Mouse (Mus musculus): Measurements from ENCODE around the gene Kcnk10. TPM values are rescaled to one million over a fixed set of nuclear protein-coding genes. Genes with fewer than 3 reads are reported as not detected.
"Not testable (repeated sequence)": the region's sequence is repeated elsewhere in the genome, so short reads cannot be mapped to it uniquely, and the experiment has no call there.

Gene Kcnk10
- 0.25 and 0.44 TPM in 2 replicates for polyA plus RNA-seq (2014; fragmentation: Nextera tagmentation; extraction: Ambion mirVana)

- Histone ChIP-seq H3K27me3 (ENCODE audit: control insufficient read depth, insufficient read depth, low read length) (peaks cover 47% of the 10 kb centered on the region), H3K4me1 (ENCODE audit: control insufficient read depth, insufficient read depth, low read length) (no peaks in the 10 kb centered on the region), H3K4me3 (ENCODE audit: low read depth, low read length) (peak within 1 kb of the TSS; percentile 40), H3K9me3 (replicated peaks; ENCODE audit: control insufficient read depth, low read length) (no peaks in the 10 kb centered on the region), H3K36me3 (ENCODE audit: control insufficient read depth, insufficient read depth, low read length) (no peaks in the 10 kb centered on the region), H3K4me2 (peak within 1 kb of the TSS; percentile 72), H3K9ac (ENCODE audit: low read depth, low read length) (0 out of 2 replicates have a peak within 1 kb of the TSS, but pooled peaks have one; percentile 59), H3K27ac (ENCODE audit: low read depth, low read length) (no peak within 1 kb of the TSS)
- no peak for ATAC-seq (replicated peaks; ENCODE audit: insufficient number of reproducible peaks, low FRiP score, low TSS enrichment)
- 1% methylated on average over 22 of the region's 22 CpGs for WGBS (ENCODE audit: insufficient replicate concordance)
These were observed at the start of gene Kcnk10 for GRCm38 (mm10) chr12:98577861-98578360. Gene Kcnk10, minus strand, starts transcription at chr12:98578310.

- H3K27me3 ChIP-seq (ENCODE audit: control insufficient read depth, insufficient read depth, low read length), result no peaks in the 10 kb centered on the region
- no peaks in the 10 kb centered on the region for H3K36me3 ChIP-seq (ENCODE audit: control insufficient read depth, insufficient read depth, low read length)
- ATAC-seq (replicated peaks; ENCODE audit: insufficient number of reproducible peaks, low FRiP score, low TSS enrichment), result peak; percentile 94
- 0 out of 2 replicates have a peak, but pooled peaks cover 4% of the 10 kb centered on the region for H3K4me1 ChIP-seq (ENCODE audit: control insufficient read depth, insufficient read depth, low read length)
- H3K27ac ChIP-seq (ENCODE audit: low read depth, low read length), result peak within 1 kb of the TSS; percentile 46; the same call in 1 of the 2 replicates
- 3% methylated on average over 32 of the region's 32 CpGs for WGBS (ENCODE audit: insufficient replicate concordance)
- H3K9me3 ChIP-seq (replicated peaks; ENCODE audit: control insufficient read depth, low read length), result no peaks in the 10 kb centered on the region
- peak within 1 kb of the TSS; percentile 81 for H3K9ac ChIP-seq (ENCODE audit: low read depth, low read length)
- peak within 1 kb of the TSS; percentile 85 for H3K4me2 ChIP-seq
- peak within 1 kb of the TSS; percentile 89 for H3K4me3 ChIP-seq (ENCODE audit: low read depth, low read length)
These were observed 49.5 kb upstream of the Kcnk10 start, which contains the start of gene Spata7 for GRCm38 (mm10) chr12:98627392-98628259. Gene Spata7, plus strand, starts transcription at chr12:98628157.

GRCm38 (mm10) chr12:98623266-98623665, 45.2 kb upstream of the Kcnk10 start:
- H3K4me1 ChIP-seq (ENCODE audit: control insufficient read depth, insufficient read depth, low read length); ATAC-seq (replicated peaks; ENCODE audit: insufficient number of reproducible peaks, low FRiP score, low TSS enrichment); H3K36me3 ChIP-seq (ENCODE audit: control insufficient read depth, insufficient read depth, low read length); H3K4me2 ChIP-seq; H3K27ac ChIP-seq (ENCODE audit: low read depth, low read length); H3K4me3 ChIP-seq (ENCODE audit: low read depth, low read length); H3K9ac ChIP-seq (ENCODE audit: low read depth, low read length); H3K27me3 ChIP-seq (ENCODE audit: control insufficient read depth, insufficient read depth, low read length); H3K9me3 ChIP-seq (replicated peaks; ENCODE audit: control insufficient read depth, low read length): not testable (repeated sequence)
- 79% methylated on average over 10 of the region's 10 CpGs for WGBS (ENCODE audit: insufficient replicate concordance)

GRCm38 (mm10) chr12:98620922-98621321, 42.8 kb upstream of the Kcnk10 start:
- ATAC-seq (replicated peaks; ENCODE audit: insufficient number of reproducible peaks, low FRiP score, low TSS enrichment); H3K4me3 ChIP-seq (ENCODE audit: low read depth, low read length); H3K9ac ChIP-seq (ENCODE audit: low read depth, low read length); H3K27me3 ChIP-seq (ENCODE audit: control insufficient read depth, insufficient read depth, low read length); H3K27ac ChIP-seq (ENCODE audit: low read depth, low read length); H3K4me2 ChIP-seq; H3K4me1 ChIP-seq (ENCODE audit: control insufficient read depth, insufficient read depth, low read length); H3K9me3 ChIP-seq (replicated peaks; ENCODE audit: control insufficient read depth, low read length); H3K36me3 ChIP-seq (ENCODE audit: control insufficient read depth, insufficient read depth, low read length): not testable (repeated sequence)
- WGBS (ENCODE audit: insufficient replicate concordance), result 48% methylated on average over 6 of the region's 6 CpGs

- no peaks in the 10 kb centered on the region for H3K9me3 ChIP-seq (replicated peaks; ENCODE audit: control insufficient read depth, low read length)
- no peak overlapping the region for H3K4me3 ChIP-seq (ENCODE audit: low read depth, low read length)
- no peaks in the 10 kb centered on the region for H3K36me3 ChIP-seq (ENCODE audit: control insufficient read depth, insufficient read depth, low read length)
- no peaks in the 10 kb centered on the region for H3K27me3 ChIP-seq (ENCODE audit: control insufficient read depth, insufficient read depth, low read length)
- no peak for ATAC-seq (replicated peaks; ENCODE audit: insufficient number of reproducible peaks, low FRiP score, low TSS enrichment)
- no peaks in the 10 kb centered on the region for H3K4me1 ChIP-seq (ENCODE audit: control insufficient read depth, insufficient read depth, low read length)
- no peak overlapping the region for H3K27ac ChIP-seq (ENCODE audit: low read depth, low read length)
- no peak overlapping the region for H3K9ac ChIP-seq (ENCODE audit: low read depth, low read length)
- H3K4me2 ChIP-seq, result no peak overlapping the region
- WGBS (ENCODE audit: insufficient replicate concordance), result 73% methylated on average over 2 of the region's 2 CpGs
These were observed 41.4 kb upstream of the Kcnk10 start for GRCm38 (mm10) chr12:98619496-98619895.

GRCm38 (mm10) chr12:98615746-98616145, 37.6 kb upstream of the Kcnk10 start:
- H3K4me3 ChIP-seq (ENCODE audit: low read depth, low read length), result no peak overlapping the region
- H3K27me3 ChIP-seq (ENCODE audit: control insufficient read depth, insufficient read depth, low read length), result no peaks in the 10 kb centered on the region
- H3K36me3 ChIP-seq (ENCODE audit: control insufficient read depth, insufficient read depth, low read length), result no peaks in the 10 kb centered on the region
- no peak overlapping the region for H3K9ac ChIP-seq (ENCODE audit: low read depth, low read length)
- no peaks in the 10 kb centered on the region for H3K4me1 ChIP-seq (ENCODE audit: control insufficient read depth, insufficient read depth, low read length)
- WGBS (ENCODE audit: insufficient replicate concordance), result 63% methylated on average over 5 of the region's 5 CpGs
- H3K4me2 ChIP-seq, result no peak overlapping the region
- no peak for ATAC-seq (replicated peaks; ENCODE audit: insufficient number of reproducible peaks, low FRiP score, low TSS enrichment)
- H3K27ac ChIP-seq (ENCODE audit: low read depth, low read length), result no peak overlapping the region
- H3K9me3 ChIP-seq (replicated peaks; ENCODE audit: control insufficient read depth, low read length), result no peaks in the 10 kb centered on the region

- WGBS (ENCODE audit: insufficient replicate concordance), result 74% methylated on average over 3 of the region's 3 CpGs
These were observed 36.9 kb upstream of the Kcnk10 start for GRCm38 (mm10) chr12:98614910-98615508.

GRCm38 (mm10) chr12:98610341-98610740, 32.2 kb upstream of the Kcnk10 start:
- Histone ChIP-seq H3K9me3 (replicated peaks; ENCODE audit: control insufficient read depth, low read length) (no peaks in the 10 kb centered on the region), H3K9ac (ENCODE audit: low read depth, low read length) (no peak overlapping the region), H3K27ac (ENCODE audit: low read depth, low read length) (no peak overlapping the region), H3K27me3 (ENCODE audit: control insufficient read depth, insufficient read depth, low read length) (no peaks in the 10 kb centered on the region), H3K4me1 (ENCODE audit: control insufficient read depth, insufficient read depth, low read length) (no peaks in the 10 kb centered on the region), H3K36me3 (ENCODE audit: control insufficient read depth, insufficient read depth, low read length) (no peaks in the 10 kb centered on the region), H3K4me3 (ENCODE audit: low read depth, low read length) (no peak overlapping the region), H3K4me2 (no peak overlapping the region)
- 72% methylated on average over 3 of the region's 3 CpGs for WGBS (ENCODE audit: insufficient replicate concordance)
- ATAC-seq (replicated peaks; ENCODE audit: insufficient number of reproducible peaks, low FRiP score, low TSS enrichment), result no peak

More at GRCm38 (mm10) chr12:98614910-98615508, 36.9 kb upstream of the Kcnk10 start:
- Histone ChIP-seq H3K27me3 (ENCODE audit: control insufficient read depth, insufficient read depth, low read length) (no peaks in the 10 kb centered on the region), H3K4me1 (ENCODE audit: control insufficient read depth, insufficient read depth, low read length) (no peaks in the 10 kb centered on the region), H3K36me3 (ENCODE audit: control insufficient read depth, insufficient read depth, low read length) (no peaks in the 10 kb centered on the region), H3K4me2 (no peak overlapping the region), H3K9me3 (replicated peaks; ENCODE audit: control insufficient read depth, low read length) (no peaks in the 10 kb centered on the region), H3K27ac (ENCODE audit: low read depth, low read length) (no peak overlapping the region), H3K4me3 (ENCODE audit: low read depth, low read length) (no peak overlapping the region), H3K9ac (ENCODE audit: low read depth, low read length) (no peak overlapping the region)
- ATAC-seq (replicated peaks; ENCODE audit: insufficient number of reproducible peaks, low FRiP score, low TSS enrichment), result no peak

Data from heart, embryonic 11.5 days (tissue).